Mouse (Mus musculus) embryo, embryonic 10.5 days (tissue): ENCODE measurements around the gene Rgs16.
A peak's percentile ranks its signal among the peaks of the same experiment; 100 is the strongest.

ENCODE experiments used
- DNase-seq: peaks from one replicate; pipeline ENCODE4 v3.0.0-alpha.2; 2015; ENCODE audit warnings: low spot score

Gene Rgs16

DNA sequence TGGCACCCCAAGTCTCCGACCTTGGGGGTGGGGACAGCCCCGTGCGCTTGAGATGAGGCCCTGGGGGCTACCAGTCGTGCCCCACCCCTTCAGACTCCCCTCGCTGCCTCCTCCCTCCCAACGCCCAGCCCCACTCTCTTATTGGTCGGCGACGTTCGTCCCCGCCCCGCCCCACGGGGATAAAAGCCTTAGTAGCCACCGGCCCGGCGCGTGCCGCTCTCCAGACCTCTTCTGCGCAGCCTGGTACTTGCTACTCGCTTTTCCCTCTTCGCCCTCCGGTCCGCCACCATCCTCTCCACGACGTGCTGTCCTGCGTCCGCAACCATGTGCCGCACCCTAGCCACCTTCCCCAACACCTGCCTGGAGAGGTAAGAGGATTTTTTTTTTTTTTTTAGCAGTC lies at the start of gene Rgs16:
Gene Rgs16 (plus strand): TSS at position 205 of the 400 bp plus-strand sequence.
- DNase-seq: peak; percentile 89

DNA sequence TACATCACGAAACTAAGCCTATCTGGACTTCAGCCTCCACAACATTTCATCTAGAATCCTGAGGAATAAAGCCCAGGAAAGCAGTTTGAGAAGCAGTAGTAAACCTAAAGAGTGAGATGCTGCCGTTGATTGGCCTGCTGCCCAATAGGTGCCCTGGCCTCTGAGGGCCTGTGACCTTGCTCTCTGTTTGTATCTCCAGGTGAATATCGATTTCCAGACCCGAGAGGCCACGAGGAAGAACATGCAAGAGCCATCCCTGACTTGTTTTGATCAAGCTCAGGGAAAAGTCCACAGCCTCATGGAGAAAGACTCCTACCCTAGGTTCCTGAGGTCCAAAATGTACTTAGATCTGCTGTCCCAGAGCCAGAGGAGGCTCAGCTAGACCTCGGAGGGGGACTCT lies 47.6 kb upstream of the Rgs16 start:
- no peak for DNase-seq

DNA sequence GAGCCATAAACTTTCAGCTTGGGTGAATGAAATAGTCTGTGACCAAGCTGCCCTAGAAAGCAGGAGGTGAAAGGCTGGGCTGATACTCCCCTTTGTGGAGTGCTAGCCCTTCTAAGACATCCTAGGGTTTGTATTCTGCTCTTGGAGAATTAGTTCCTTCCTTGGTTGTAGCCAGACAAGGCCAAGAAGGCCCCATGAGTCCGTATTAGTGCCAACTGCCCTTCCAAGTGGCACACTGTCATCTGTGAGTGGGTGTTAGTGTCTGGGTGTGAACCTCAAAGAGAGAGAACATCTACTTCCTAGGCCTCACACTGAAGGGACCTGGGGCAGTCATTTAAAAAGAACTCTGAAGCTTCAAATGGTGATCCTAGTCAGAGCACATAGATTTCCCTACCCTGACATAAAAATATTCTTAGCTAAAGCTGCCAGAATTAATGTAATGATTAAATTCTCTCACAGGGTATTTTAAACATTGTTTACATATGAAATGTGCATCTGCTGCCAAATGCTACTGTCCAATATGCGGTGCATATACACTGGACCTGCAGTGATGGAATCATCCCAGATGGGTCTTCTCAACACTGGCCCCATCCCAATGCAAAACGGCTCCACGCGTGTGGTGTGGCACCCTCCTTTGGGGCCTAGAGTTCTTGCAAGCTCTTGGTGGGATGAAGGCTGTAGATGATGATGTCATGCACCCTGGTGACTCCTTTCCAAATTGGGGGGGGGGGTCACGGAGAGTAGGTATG lies 45.6 kb upstream of the Rgs16 start:
- DNase-seq: no peak

DNA sequence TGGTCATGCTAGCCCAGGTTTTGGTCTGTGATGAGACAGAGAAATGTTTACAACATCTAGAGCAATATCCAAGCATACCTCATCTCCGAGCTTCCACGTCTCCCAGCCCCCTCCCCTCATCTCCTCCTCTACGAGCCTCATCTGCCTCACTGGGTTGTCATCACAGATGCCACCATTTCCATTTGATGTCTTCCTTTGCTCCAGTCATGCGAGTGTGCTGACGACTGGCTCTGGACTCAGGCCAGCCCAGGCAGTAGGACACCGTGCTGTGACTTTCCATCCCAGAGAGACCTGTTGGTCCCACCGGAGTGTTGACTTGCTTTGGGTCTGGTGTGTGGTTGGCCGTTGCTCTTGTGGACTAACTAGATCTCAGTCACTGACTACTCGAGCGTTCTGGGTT lies 44.8 kb upstream of the Rgs16 start:
- no peak for DNase-seq

DNA sequence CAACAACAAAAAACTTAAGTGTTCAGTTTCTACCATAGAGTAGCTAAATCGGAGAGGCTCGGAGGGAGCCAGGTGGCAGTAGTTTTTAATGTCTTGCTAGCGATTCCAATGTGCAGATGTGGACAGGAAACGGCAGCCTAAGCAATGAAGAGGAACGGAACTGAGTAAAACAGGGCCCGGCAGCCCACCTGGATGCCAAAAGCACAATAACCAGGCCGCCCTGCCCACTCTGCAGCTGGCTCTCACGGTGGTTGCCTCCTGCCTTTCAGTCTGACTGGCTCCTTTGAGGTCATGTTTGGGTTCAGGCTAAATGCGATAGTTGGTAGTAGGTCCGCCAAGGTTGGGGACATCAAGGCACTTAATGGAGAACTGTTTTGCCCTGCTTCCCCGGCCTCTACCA lies 44.1 kb upstream of the Rgs16 start:
- no peak for DNase-seq

DNA sequence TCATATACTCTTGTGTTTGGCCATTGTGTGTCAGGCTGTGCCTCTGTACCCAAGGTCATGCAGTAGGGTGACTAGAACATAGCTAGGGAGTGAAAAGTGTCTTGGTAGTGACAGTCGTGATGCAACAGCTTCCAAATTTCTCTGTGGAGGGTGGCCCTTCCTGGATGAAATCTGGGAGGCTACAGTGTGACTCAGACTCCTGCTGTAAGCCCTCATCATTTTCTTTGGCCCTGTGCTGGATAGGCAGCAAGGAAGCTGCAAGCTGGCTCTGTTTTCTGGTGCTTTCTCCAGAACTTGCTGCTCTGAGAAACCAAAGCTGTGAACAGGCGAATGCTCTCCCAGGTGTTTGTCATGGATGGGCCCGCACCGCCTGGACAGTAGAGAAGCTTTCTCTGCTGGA lies 43.6 kb upstream of the Rgs16 start:
- no peak for DNase-seq

DNA sequence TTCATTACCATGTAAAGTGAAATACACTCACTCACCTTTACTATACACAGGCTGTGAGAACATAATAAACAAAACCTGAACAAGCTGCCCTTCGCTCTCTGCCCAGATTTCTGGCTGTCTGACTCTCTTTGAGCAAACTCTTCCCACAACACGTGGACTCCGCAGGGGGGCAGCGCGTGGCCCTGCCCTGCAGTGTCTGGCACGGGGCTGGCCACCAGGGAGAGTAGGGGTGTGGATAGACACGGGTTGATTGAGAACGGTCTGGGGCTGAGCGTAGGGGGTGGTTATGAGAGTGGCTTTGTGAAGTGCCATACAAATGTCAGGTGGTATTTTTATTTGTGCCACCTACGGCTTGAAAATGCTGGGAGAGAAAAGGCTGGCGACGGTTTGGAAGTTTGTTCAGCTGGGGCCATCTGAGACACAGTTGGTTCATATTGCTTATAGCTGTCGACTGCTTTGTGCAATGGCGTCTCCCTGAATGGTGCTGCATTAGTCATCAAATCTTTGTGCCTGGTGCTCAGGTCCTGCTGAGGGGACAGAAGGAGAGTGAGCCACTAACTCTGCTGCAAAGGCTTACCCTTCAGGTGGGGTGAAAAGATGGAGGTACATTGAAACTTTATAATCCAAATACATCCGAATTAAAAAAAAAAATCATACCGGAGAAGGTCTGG lies 42.4 kb upstream of the Rgs16 start:
- DNase-seq: no peak

DNA sequence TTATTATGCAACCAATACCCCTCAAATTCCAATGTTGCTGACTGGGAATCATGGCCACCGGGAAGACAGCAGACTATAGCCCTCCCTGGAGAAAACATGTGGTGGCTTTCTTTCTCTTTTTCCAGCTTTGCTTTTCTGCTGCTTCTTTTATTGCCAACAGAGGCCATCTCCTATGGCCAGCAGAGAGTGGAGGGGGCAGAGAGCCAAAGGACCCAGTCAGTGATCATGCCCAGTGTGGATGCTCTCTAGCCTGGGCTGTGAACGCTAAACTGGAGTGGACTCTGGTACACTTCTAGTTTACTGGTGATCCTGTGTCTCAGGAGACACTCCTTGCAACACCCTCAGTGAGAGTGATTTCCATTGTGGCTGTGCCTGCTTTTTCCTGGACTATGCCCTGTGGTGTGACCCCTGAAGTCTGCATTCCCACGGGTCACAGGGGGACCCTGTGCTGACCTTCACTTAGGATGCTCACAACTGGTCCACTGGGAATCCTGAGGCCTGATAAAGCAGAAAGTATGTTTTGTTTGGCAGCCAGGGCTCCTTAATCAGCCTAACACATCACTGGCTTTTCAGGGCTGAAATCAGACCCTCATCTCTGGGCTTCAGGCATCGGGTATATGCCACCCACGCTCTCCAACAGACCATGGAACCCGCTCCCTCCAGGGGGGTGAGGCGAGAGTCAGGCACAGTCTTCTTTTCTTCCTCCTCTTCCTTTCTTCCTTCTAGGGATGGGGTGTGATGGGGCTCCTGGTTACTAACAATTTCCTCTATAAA lies 41.7 kb upstream of the Rgs16 start:
- DNase-seq: no peak

DNA sequence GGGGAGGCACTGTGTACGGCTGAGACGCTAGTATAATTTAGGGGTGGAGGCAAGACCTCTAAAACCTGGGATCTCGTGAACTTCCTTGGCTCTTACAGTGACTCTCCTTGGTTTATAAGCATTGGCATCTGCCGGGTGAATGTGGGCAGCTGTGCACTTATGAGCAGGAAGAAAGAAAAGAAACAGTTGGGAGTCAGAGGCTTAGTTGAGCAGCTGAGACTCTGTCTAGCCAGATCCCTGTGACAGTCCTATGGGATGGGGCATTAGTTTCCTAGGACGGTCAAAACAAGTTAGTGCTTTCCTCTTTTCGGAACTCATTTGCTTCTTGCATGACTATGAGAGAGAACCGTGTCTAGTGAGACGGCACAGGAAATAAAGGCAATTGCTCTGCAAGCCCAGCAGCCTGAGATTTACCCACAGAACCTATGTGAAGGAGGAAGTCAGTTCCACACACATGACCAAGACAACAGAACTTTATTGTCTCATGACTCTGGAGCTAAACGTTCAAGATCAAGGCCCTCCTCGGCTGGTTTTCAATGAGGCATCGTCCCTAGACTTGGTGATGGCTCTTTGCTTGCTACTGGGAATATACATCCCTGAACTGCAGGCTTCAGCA lies 39.6 kb upstream of the Rgs16 start:
- no peak for DNase-seq

DNA sequence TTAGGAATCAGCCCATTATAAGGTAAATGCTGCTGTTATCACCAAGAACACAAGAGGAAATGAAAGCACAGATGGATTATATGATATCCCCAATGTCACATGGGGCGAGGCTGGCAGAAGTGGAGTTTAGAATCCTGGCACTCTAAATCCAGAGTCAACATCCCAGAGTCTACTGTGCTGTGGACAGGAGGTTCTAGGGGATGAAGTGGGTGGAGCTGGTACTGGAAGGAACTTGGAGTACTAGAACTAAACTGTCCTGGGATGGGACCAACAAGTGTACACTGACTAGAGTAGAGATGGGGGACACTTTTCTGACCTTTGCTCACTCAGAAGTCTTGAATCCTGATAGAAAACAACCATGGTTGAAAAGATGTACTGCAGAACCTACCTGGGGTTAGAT lies 38.7 kb upstream of the Rgs16 start:
- no peak for DNase-seq

DNA sequence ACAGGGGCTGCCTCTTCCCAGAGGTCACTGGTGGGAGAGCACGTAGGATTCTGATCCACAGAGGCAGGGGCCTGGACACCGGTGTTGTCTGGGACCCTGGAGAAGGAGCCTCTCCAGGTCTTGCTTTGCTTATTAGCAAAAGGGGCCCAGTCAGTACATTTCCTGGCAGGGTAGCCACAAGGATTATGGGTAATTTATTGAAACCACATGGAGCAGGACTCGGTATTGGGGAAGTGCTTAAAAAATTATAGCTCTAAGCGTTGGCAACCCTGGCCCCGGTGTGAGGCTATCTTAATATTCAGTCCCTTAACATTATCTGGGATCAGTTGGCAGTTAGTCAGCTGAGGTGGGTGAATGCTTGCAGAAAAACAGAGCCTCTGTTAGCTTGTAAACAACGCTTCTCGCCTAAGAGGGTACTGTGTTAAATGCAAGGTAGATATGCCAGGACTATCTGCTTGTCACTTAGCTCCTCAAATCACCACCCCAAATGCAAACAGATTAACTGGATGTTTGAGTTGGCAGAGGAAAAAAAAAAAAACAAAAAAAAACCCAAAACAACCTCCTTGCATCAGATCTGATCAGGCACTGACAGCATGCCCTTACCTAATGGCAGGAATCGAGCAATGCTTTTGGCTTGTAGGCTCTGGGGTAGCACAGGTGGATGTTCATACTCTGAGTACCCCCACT lies 37.8 kb upstream of the Rgs16 start:
- DNase-seq: no peak

DNA sequence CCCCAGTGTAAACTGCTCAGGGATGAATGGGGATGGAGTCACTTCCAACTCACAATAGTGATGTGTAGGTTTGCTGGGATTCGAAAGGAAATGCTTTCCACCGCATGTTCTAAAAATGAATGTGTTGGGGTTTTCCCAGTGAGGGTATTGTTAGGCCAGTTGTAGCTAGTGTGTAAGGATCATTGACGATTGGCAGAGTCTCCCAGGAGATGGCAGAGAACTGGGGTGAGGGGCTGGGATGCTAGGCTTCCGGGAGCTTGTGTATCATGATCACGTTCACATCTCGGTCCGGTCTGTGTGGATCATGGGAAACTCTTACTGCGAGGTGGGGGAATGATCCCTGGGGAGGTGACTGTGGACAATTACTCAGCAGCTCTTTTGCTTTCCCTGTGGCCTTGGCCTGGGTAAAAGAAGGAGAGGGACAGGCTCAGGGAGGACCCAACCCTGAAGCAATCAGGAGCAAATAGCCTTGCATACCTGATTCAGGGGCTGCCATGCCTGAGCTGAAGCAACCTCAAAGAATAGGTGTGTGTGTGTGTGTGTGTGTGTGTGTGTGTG lies 37.2 kb upstream of the Rgs16 start:
- DNase-seq: no peak

DNA sequence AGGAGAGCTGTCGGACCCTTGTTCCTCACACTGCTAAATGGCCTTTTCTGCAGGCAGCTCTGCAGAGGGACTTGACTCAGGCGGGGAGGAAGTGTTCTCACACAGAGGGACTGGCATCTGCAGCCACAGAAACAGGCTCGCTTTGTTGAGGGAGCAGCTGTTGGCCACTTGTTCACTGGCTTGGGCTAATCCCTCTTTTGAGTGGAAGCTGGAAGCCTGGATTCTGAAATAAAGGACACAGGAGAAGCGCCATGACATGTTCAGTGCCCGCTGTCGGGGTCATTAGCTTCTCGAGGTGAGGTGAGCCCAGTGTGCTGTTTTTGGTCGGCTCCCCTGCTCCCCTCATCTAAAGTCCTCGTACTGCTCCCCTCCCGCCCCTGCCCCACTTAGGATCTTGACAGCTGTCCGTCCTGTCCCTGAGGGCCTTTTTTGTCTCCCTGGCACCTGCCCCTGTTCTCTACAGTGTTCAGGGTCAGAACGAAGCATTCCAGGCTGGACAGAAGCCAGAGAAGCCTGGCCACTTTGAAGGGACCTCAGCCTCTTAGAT lies 36.6 kb upstream of the Rgs16 start:
- peak; percentile 74 for DNase-seq

DNA sequence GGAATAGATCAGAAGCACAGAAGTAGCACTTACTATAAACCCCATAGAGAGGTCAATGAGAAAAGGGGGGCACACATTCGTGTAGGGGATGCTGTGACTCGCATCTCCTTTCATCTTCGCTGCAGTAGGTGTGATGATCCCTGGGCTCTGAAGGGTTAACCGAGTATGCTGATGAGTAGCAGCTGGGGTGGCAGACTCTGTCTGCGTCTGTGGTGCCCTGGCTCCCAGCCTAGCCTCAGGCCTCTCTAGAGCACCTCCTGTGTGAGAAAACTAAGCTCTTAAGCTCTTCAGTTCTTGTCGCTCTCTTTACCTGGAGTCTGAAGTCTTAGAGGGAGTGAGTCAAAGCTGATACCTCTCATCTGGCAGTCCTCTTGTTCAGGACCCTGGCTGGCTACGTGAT lies 36.0 kb upstream of the Rgs16 start:
- peak; percentile 29 for DNase-seq

DNA sequence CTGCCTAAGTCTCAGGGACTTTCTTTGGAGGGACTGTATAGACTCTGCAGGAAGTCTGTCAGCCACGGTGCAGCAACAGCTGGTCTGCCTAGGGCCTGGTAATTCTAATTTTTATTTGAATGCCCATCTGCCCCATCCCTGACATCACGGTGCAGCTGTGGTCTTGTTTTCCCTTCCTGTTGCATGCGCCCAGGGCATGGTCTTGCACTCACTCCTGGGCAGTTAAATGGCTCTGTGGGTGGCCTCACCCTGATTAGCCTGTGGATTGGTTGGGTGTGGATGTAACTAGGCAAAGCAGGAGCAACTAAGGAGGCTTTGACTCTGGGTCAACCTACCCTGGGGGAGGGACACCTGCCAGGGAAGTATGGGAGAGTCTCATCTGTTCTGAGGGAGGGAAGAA lies 35.2 kb upstream of the Rgs16 start:
- DNase-seq: peak; percentile 32

DNA sequence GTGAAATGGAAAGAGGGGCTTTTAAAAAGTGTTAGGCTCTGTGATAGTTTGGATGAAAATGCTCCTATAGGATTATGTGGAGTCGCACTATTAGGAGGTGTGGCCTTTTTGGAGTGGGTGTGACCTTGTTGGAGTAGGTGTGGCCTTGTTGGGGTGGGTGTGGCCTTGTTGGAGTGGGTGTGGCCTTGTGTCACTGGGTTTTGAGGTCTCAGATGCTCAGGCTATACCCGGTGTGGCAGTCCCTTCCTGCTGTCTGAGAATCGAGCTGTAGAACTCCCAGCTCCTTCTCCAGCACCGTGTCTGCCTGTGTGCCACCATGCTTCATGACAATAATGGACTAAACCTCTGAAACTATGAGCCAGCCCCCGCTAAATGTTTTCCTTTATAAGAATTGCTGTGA lies 31.5 kb upstream of the Rgs16 start:
- DNase-seq: no peak

DNA sequence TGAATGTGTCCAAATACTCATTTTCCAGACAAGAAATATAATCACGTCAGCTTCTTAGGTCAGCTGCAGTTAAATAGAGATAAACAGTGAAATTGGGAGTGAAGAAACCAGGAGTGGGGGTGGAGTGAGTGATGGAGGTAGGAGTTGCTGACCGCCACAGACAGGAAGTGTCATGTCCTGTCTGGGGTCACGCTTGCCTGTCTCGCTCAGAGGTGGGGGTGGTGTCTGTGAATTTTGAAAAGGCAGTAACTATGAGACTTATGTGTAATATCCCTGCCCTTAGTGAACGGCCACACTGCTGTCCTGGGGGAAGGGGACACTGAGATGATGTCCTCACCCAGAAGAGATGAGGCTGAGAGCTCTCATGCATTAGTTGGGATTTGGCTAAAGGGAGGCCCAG lies 30.7 kb upstream of the Rgs16 start:
- DNase-seq: no peak

DNA sequence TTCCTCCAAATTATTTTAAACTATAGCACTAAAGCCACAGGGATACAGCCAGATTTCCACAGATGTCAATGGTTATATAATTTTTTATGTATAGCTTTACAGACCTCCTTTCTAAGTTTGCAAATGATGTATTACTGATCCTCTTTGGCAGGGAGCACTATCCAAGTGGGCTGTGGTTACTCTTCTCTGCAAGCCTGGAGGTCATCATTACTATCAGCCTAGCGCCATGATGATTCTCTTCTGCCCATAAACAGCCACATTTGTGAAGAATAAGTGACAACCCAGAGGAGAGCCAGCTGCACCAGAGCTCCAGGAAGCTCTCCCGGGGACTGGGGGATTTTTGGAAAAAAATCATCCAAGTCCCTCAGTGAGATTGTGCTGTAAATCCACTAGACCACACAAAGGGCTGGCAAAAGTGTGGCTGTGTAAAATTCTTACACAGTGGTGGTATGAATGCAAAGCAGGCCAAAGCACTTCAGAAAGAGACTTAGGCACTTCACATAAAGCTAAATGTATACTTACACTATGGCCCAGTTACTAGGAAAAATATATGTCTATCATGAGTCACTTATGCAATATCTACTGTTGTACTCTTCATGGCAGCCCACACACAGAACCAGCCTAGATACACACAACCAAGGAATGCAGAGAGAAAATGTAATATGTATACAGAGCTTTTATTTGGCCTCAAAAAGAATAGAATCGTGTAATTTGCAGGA lies 28.4 kb upstream of the Rgs16 start:
- no peak for DNase-seq

DNA sequence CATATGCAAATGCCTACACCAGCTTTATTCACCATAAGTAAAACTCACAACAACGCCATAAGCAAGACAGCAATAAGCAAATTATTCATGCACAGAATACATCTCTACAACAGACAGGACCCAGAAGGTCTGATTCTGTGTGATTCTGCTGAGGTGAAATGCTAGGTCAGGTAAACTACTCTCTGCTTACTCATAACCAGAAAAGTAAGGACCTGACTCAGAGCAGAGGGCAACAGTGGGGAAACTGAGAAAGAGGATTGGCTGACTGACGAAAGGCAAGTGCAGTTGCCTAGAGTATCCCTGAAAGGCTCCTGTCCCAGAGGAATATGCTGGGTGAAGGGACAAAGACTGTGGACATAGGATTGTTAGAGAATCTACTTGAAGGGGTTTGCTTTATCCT lies 27.5 kb upstream of the Rgs16 start:
- DNase-seq: no peak

DNA sequence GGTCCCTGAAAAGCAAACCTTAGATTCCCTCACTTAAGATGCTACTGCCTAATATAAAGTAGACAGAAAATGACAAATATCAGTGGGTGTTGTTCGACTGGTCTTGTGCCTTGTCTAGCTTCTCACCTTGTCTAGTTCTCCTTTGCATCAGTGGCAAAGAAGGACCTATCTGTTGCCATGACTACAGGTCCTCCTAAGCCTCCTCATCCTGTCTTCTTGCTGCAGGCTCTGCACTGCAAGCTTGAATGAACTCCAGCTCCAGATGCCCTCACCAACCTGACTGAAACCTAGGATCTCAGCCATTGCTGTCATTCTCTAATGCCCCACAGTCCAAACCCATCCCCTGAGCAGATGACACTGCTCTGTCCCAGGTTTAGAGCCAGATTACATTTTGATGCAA lies 22.2 kb upstream of the Rgs16 start:
- no peak for DNase-seq

DNA sequence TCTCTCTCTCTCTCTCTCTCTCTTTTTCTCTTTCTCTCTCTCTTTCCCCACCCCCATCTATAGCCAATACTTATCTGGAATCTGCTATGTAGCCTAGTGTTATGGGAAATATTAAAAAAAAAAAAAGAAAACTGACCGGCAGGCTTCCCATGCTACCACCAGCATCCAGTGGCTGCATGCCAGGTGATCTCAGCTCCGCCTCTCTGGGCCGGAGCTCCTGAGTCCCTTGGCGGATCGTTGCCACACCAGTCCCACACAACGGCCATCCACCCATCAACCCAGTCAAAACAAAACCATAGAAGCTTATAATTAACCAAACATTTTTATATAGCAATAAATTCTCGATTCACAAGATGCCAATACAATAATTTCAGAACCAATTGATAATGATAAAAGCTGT lies 19.2 kb upstream of the Rgs16 start:
- DNase-seq: no peak
